Mouse (Mus musculus) hindbrain, embryonic 12.5 days (tissue): ENCODE results near the gene Tmem128. TPM values are rescaled to one million over a fixed set of nuclear protein-coding genes. Genes with fewer than 3 reads are reported as not detected.

Experiments used
- ATAC-seq: fragments of 200-750 bp; cut with Nextera tagmentation; 2 replicates; pipeline ENCODE4 v1.8.0; 2017; ENCODE audit warnings: moderate TSS enrichment; ENCODE audit not compliant: low FRiP score
- H3K27ac ChIP-seq: fragments of 300-500 bp; sonication (generic); 2 replicates; pipeline ENCODE4 v1.5.1; 2016; ENCODE audit warnings: mild to moderate bottlenecking
- H3K27me3 ChIP-seq: fragments of 300-500 bp; sonication (generic); 2 replicates; pipeline ENCODE4 v1.6.1; 2016; ENCODE audit warnings: mild to moderate bottlenecking
- H3K36me3 ChIP-seq: fragments of 300-500 bp; sonication (generic); 2 replicates; pipeline ENCODE4 v1.6.1; 2016; ENCODE audit warnings: mild to moderate bottlenecking
- H3K4me1 ChIP-seq: fragments of 300-500 bp; sonication (generic); 2 replicates; pipeline ENCODE4 v1.6.1; 2016
- H3K4me2 ChIP-seq: fragments of 300-500 bp; sonication (generic); replicated peaks from 2 replicates; pipeline ENCODE4 v1.6.1; 2016; ENCODE audit warnings: mild to moderate bottlenecking
- H3K4me3 ChIP-seq: fragments of 300-500 bp; sonication (generic); 2 replicates; pipeline ENCODE4 v1.5.1; 2016; ENCODE audit warnings: mild to moderate bottlenecking
- H3K9ac ChIP-seq: fragments of 300-500 bp; sonication (generic); 2 replicates; pipeline ENCODE4 v1.6.1; 2016; ENCODE audit warnings: mild to moderate bottlenecking, moderate library complexity
- H3K9me3 ChIP-seq: fragments of 300-500 bp; sonication (generic); replicated peaks from 2 replicates; pipeline ENCODE4 v1.6.1; 2016; ENCODE audit warnings: mild to moderate bottlenecking
- WGBS: fragments of 180-500 bp; shearing (Covaris S2); methylation state at CpG from one replicate; pipeline ENCODE4 v1.1.7; 2016; 5-methylcytosine and 5-hydroxymethylcytosine counted together
- polyA plus RNA-seq: library from polyadenylated mRNA; unstranded; fragments of >200 nt; fragmentation: Nextera tagmentation; extraction: Ambion mirVana; gene quantifications from 2 replicates; pipeline ENCODE4 v1.2.1, GENCODE M21; 2016

Gene Tmem128
- polyA plus RNA-seq, 1 experiment from 2014 or later, result 85.4 TPM

DNA sequence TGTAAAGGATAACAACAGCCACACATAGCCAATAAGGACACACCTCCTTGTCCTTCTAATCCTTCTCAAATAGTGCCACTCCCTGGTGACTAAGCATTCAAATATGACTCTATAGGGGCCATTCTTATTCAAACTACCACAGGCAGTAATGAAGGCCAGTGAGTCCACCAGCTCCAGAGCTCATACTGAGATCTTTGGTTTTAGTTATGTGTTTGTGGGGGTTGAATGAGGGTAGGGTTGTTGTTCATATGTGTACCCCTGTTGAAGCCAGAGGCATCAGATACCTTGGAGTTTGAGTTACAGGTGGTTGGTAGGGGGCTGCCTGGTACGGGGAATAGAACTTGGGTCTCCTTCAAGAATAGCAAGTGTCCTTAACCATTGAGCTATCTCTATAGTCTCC, 3.4 kb upstream of the Tmem128 start:
- no peak overlapping the region for H3K27ac ChIP-seq
- no peaks in the 10 kb centered on the region for H3K9me3 ChIP-seq
- no peaks in the 10 kb centered on the region for H3K36me3 ChIP-seq
- H3K4me3 ChIP-seq, result no peak overlapping the region
- H3K4me2 ChIP-seq, result no peak overlapping the region
- WGBS, result 92% methylated on average over 1 of the region's 1 CpGs
- no peaks in the 10 kb centered on the region for H3K27me3 ChIP-seq
- H3K9ac ChIP-seq, result no peak overlapping the region
- ATAC-seq, result no peak
- peaks cover 5% of the 10 kb centered on the region for H3K4me1 ChIP-seq

DNA sequence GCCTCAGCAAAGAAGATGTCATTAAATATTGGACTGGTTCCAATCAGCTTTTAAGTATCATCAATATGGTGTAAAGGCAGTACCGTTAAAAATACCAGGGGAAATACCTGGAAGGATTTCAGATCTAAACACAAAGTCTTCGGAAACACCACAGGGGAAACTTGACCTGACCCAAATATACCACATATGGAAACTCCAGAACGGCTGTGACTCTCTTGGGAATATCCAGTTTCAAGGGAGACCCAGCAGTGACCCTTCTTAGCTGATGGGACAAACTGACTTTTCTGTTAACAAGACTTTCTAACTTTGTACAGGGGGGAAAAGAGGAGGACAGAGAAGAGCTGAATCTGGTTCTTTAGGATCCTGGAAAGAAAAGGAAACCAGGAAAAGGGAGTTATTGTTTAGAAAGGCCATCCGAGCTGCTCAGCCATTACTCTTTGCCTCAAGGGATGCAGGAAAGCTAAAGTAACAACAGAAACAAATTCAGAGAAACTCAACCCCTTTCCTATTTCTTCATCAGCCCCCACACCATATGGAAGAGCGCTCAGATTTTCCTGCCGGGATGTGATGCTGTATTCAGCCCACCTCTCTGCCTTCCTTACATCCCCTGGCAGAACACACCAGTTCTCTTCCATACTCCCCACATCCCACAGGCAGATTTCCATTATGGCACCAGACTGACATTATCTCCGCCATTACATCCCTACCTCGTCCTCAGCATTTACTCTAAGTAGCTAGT, 1.8 kb upstream of the Tmem128 start:
- Histone ChIP-seq H3K4me2 (no peak overlapping the region), H3K27me3 (no peaks in the 10 kb centered on the region), H3K9ac (no peak overlapping the region), H3K4me1 (peaks cover 5% of the 10 kb centered on the region), H3K9me3 (no peaks in the 10 kb centered on the region), H3K36me3 (peaks cover 9% of the 10 kb centered on the region), H3K4me3 (no peak overlapping the region), H3K27ac (no peak overlapping the region)
- 67% methylated on average over 8 of the region's 8 CpGs for WGBS
- no peak for ATAC-seq

DNA sequence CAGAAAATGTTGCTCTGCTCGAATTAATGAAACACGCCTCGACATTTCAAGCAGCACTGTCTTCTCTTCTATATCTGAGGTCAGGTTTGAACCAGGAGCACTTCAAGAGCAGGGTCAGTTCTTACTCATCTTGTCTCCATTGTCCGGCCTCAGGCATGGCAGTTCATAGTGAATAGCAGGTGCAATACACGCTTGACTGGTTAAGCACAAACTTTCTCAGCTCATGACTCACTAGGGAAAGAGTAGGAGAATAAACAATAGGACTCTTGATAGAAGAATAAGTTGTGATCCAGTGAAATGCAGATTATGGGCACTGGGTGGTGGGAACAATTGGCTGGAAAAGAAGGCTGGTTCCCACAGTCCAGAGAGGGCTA, 1.2 kb upstream of the Tmem128 start:
- WGBS, result 78% methylated on average over 5 of the region's 5 CpGs

DNA sequence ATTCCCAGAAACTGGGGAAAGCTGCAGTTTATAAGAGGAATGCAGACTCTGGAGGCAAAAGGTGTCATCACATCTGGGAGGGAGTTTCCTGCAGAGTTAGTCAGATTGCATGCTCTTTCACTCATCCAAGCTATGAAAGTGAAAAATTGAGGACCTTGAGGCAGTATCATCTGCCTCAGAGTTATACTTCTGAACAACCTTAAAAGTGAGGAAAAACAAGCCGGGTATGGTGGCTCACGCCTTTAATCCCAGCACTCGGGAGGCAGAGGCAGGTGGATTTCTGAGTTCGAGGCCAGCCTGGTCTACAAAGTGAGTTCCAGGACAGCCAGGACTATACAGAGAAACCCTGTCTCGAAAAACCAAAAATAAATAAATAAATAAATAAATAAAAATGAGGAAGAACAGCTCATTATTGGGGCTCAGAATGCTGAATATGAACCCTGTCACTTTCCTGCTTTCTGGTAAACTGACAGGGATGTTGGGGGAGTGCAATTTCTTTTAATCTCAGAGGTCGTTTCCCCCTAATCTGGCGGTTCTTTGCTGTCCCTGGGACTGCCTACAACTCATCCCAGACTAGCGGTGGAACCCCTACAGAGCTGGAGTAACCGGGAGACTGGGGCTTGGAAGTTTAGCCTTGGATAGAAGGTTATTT, 404 bp upstream of the Tmem128 start:
- H3K27ac ChIP-seq, result peak overlapping the region; percentile 86
- H3K27me3 ChIP-seq, result no peaks in the 10 kb centered on the region
- ATAC-seq, result peak; percentile 30; the same call in 1 of the 2 replicates
- peak overlapping the region; percentile 82 for H3K9ac ChIP-seq
- 47% methylated on average over 9 of the region's 9 CpGs for WGBS
- peak overlapping the region; percentile 85 for H3K4me2 ChIP-seq
- H3K9me3 ChIP-seq, result no peaks in the 10 kb centered on the region
- H3K4me3 ChIP-seq, result peak overlapping the region; percentile 84
- peaks cover 23% of the 10 kb centered on the region for H3K36me3 ChIP-seq
- peaks cover 5% of the 10 kb centered on the region for H3K4me1 ChIP-seq

More for the DNA sequence above, 1.2 kb upstream of the Tmem128 start:
- no peak overlapping the region for H3K27ac ChIP-seq
- no peaks in the 10 kb centered on the region for H3K9me3 ChIP-seq
- peaks cover 5% of the 10 kb centered on the region for H3K4me1 ChIP-seq
- H3K36me3 ChIP-seq, result peaks cover 15% of the 10 kb centered on the region
- no peak overlapping the region for H3K4me2 ChIP-seq
- no peak overlapping the region for H3K4me3 ChIP-seq
- no peak overlapping the region for H3K9ac ChIP-seq
- H3K27me3 ChIP-seq, result no peaks in the 10 kb centered on the region
- no peak for ATAC-seq

DNA sequence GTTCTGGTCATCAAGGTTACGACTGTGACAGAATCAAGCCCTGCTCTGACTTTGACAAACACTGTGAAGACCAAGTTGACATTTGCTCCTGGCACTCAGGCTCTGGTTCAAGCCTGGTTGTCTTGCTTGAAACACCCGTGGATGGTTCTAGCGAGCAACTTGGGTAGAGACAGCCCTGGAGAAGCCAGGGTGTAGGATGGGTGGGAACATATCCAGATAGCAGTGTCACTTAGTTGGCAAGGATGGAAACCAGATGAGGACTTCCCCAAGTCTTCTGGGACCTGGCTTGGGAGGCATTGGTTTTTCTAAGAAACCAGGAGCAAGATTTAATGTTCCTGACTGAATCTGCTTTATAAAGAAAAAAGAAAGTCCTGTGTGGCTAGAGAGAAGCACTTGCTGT, 11.0 kb downstream of the Tmem128 start:
- 95% methylated on average over 3 of the region's 3 CpGs for WGBS
- Histone ChIP-seq H3K9ac (no peak overlapping the region), H3K4me1 (no peaks in the 10 kb centered on the region), H3K36me3 (peaks cover 46% of the 10 kb centered on the region), H3K9me3 (no peaks in the 10 kb centered on the region), H3K4me3 (no peak overlapping the region), H3K27me3 (peaks cover 25% of the 10 kb centered on the region), H3K27ac (no peak overlapping the region), H3K4me2 (no peak overlapping the region)
- ATAC-seq, result no peak

DNA sequence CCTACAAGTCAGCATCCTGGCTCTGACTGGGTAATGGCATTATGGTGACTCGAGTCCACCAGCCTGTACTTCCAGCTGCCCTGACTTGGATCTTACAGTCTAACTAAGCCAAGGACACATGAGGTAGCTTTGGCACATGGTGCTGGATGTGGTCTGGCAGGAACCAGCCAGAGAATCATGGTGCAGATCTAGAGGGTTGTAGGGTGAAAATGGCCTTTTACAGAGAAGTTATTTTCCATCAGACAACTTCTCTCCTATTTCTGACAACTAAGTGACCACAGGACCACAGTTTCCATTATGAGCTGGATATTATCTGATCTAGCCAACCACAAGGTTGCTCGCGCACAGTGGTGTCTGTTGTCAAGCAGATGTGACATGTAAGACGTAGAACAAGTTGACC, 13.8 kb downstream of the Tmem128 start:
- H3K4me1 ChIP-seq, result peaks cover 17% of the 10 kb centered on the region
- H3K9me3 ChIP-seq, result no peaks in the 10 kb centered on the region
- H3K9ac ChIP-seq, result no peak overlapping the region
- H3K27ac ChIP-seq, result no peak overlapping the region
- ATAC-seq, result no peak
- 87% methylated on average over 4 of the region's 4 CpGs for WGBS
- H3K27me3 ChIP-seq, result peaks cover 52% of the 10 kb centered on the region
- H3K36me3 ChIP-seq, result peaks cover 21% of the 10 kb centered on the region
- H3K4me2 ChIP-seq, result no peak overlapping the region
- no peak overlapping the region for H3K4me3 ChIP-seq

DNA sequence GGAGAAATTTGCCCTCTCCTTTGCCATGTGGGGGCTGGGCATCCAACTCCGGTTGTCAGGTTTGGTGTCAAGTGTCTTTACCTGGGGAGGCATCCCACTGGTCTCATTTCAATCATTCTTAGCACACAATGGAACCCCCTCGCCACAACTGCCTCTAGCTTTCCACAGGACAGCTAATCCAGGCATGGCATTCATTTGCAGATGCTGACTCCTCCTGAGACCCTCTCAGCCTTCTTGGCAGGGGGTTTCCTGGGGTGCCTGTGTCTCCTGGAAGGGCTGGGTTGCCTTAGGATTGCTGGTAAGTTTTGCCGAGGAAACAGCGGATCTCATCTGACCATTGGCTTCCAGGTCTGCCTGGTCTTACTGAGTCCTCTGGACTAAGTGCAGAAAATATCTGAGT, 15.8 kb downstream of the Tmem128 start, which contains the start of gene Otop1:
Otop1 (plus strand) TSS at position 202 of the 400 bp plus-strand sequence.
- WGBS, result 2% methylated on average over 4 of the region's 4 CpGs
- Histone ChIP-seq H3K9me3 (no peaks in the 10 kb centered on the region), H3K9ac (no peak within 1 kb of the TSS), H3K4me2 (peak within 1 kb of the TSS; percentile 55), H3K27ac (no peak within 1 kb of the TSS), H3K27me3 (peaks cover 70% of the 10 kb centered on the region), H3K36me3 (peaks cover 10% of the 10 kb centered on the region), H3K4me1 (peaks cover 17% of the 10 kb centered on the region), H3K4me3 (peak within 1 kb of the TSS; percentile 37)
- no peak for ATAC-seq

DNA sequence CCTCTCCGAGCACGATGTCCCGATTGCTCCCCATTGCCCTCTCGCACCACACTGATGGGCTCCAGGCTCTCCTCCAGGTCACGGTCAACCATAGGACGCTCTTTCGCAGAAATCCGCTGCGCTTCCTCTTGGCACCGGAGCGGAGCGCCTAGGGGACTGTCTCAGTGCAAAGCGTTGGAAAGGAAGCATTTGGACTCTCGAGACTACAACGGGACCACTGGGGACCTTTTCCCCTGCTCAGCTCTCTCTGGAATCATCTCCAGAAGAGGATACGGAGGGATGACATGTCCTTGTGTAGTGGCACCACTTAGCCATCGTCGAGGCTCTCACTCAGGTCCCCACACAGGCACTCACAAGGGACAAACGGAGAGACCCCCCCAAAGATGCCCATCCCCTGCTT, 16.5 kb downstream of the Tmem128 start:
- H3K27ac ChIP-seq, result no peak overlapping the region
- peak overlapping the region; percentile 37 for H3K4me3 ChIP-seq
- ATAC-seq, result no peak
- peaks cover 4% of the 10 kb centered on the region for H3K36me3 ChIP-seq
- peaks cover 17% of the 10 kb centered on the region for H3K4me1 ChIP-seq
- peak overlapping the region; percentile 40 for H3K4me2 ChIP-seq
- no peaks in the 10 kb centered on the region for H3K9me3 ChIP-seq
- peaks cover 70% of the 10 kb centered on the region for H3K27me3 ChIP-seq
- under 1% methylated on average over 19 of the region's 19 CpGs for WGBS
- H3K9ac ChIP-seq, result no peak overlapping the region

DNA sequence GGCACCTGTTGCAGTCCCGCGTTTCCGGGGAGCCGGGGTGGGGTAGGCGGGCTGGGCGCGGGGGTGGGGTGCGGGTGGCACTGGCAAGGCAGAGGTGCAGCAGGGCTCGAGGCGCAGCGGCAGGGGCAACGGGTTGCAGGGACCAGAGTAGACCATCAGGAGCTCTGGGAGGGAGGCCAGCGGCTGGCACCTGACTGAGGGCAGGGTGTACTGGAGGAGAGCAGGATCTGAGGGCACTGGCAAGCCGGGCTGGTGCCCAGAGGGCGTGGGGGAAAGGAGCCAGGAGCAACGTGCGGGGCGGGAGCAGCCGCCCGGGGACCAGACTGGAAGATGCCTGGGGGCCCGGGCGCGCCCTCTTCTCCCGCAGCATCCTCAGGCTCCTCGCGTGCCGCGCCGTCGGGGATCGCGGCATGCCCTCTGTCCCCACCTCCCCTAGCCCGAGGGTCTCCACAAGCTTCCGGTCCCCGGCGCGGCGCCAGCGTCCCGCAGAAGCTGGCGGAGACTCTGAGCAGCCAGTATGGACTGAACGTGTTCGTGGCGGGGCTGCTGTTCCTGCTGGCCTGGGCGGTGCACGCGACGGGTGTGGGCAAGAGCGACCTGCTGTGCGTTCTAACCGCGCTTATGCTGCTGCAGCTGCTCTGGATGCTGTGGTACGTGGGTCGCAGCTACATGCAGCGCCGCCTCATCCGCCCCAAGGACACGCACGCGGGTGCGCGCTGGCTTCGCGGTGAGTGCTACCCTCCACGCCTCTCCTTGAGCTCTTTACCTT, 17.3 kb downstream of the Tmem128 start:
- peaks cover 17% of the 10 kb centered on the region for H3K4me1 ChIP-seq
- H3K27ac ChIP-seq, result no peak overlapping the region
- H3K4me2 ChIP-seq, result peak overlapping the region; percentile 55
- H3K27me3 ChIP-seq, result peaks cover 70% of the 10 kb centered on the region
- peak overlapping the region; percentile 37 for H3K4me3 ChIP-seq
- H3K9me3 ChIP-seq, result no peaks in the 10 kb centered on the region
- 1% methylated on average over 64 of the region's 65 CpGs for WGBS
- H3K9ac ChIP-seq, result peak overlapping the region; percentile 35
- H3K36me3 ChIP-seq, result no peaks in the 10 kb centered on the region
- ATAC-seq, result peak; percentile 39

DNA sequence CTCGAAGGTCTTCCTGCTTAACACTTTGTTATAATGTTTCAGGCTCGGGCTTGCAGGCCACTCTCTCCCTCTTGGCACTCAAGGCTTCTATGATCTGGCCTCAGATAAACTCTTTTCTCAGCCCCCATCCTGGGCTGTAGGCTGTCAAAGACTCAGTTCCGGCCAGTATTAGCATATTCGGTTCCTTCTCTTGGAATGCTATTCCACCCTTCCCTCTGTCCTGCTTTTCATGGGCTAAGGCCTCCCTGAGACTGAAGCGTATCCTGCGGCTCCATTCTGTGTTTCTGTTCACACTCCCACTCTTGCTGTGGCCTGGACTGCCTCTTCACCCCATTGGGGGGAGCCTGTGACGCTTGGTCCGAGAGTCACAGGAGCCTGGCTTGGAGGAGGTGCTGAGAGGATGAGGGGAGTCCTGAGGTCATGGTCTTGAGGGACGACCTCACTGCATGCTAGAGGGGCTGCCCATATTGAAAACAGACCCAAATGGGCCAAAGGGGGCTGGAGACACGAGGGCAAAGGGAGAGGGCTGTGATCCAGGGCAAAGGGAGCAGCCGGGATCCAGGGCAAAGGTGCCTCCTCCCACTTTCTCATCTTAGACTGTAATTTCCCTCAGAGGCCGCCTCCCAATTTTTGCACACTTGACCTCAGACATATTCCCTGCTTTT, 18.1 kb downstream of the Tmem128 start:
- no peak for ATAC-seq
- no peak overlapping the region for H3K27ac ChIP-seq
- H3K9ac ChIP-seq, result no peak overlapping the region
- peak overlapping the region; percentile 37; the same call in 1 of the 2 replicates for H3K4me3 ChIP-seq
- H3K36me3 ChIP-seq, result no peaks in the 10 kb centered on the region
- peak overlapping the region; percentile 55; the same call in 1 of the 2 replicates for H3K4me2 ChIP-seq
- H3K9me3 ChIP-seq, result no peaks in the 10 kb centered on the region
- WGBS, result 17% methylated on average over 12 of the region's 12 CpGs
- H3K4me1 ChIP-seq, result peaks cover 17% of the 10 kb centered on the region
- H3K27me3 ChIP-seq, result peaks cover 70% of the 10 kb centered on the region

DNA sequence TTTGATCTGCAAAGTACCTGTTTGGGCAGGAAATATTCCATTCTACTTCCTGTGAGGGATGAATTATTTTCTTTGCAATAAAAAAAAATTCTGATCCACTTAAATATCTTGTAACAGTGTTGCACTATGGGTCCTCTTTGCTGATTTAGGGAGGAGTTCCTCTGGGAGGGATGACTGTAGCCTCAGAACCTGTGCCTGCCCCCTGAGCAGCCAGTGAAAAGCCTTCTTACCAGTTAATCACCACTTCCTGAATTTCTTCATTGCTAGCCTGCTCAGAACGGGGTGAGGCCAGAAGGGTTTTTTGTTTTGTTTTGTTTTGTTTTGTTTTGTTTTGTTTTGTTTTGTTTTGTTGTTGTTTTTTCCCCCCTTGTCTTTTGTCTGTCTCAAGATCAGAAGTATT, 20.1 kb downstream of the Tmem128 start:
- Histone ChIP-seq H3K36me3 (no peaks in the 10 kb centered on the region), H3K4me3 (no peak overlapping the region), H3K9me3 (no peaks in the 10 kb centered on the region), H3K9ac (no peak overlapping the region), H3K27ac (no peak overlapping the region), H3K4me1 (peaks cover 17% of the 10 kb centered on the region), H3K27me3 (peaks cover 54% of the 10 kb centered on the region), H3K4me2 (no peak overlapping the region)
- 60% methylated on average over 1 of the region's 1 CpGs for whole genome bisulfite sequencing
- no peak for ATAC-seq

DNA sequence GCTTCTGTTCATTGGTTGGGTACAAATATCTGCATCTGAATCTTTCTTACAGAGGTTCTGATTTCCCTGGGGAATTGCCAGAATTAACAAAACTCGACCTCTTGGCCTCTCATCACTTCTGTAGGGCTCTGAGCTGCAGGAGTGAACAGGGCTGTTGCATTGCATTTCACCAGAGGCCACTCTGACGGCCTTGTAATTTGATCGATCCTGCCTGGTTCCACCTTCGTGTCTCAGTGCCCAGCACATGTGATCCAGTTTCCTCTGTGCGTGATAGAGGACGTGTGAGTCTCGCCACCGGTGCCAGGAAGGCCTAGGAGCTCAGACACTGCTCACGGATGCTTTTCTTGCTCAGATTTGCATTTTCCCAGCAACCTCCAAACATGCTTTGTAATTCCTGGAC, 25.7 kb downstream of the Tmem128 start:
- peaks cover 1% of the 10 kb centered on the region; the same call in 1 of the 2 replicates for H3K27me3 ChIP-seq
- H3K27ac ChIP-seq, result no peak overlapping the region
- no peak overlapping the region for H3K4me2 ChIP-seq
- H3K36me3 ChIP-seq, result no peaks in the 10 kb centered on the region
- no peak overlapping the region for H3K9ac ChIP-seq
- WGBS, result 57% methylated on average over 9 of the region's 9 CpGs
- no peaks in the 10 kb centered on the region for H3K9me3 ChIP-seq
- ATAC-seq, result no peak
- no peaks in the 10 kb centered on the region for H3K4me1 ChIP-seq
- H3K4me3 ChIP-seq, result no peak overlapping the region
